Mouse (Mus musculus): ENCODE results near the gene Elavl4. TPM values are rescaled to one million over a fixed set of nuclear protein-coding genes. Genes with fewer than 3 reads are reported as not detected.

Gene Elavl4
- polyA plus RNA-seq, 1 experiment from 2014 or later, result 366 TPM

GRCm38 (mm10) chr4:110172028-110172427, 179.7 kb downstream of the Elavl4 start:
- H3K27me3 ChIP-seq (ENCODE audit: control insufficient read depth, insufficient read depth, low read length), result no peaks in the 10 kb centered on the region
- 92% methylated on average over 5 of the region's 5 CpGs for WGBS
- H3K4me2 ChIP-seq (ENCODE audit: low read length), result no peak overlapping the region
- no peaks in the 10 kb centered on the region for H3K4me1 ChIP-seq (ENCODE audit: control insufficient read depth, insufficient read depth, low read length)
- H3K27ac ChIP-seq (replicated peaks; ENCODE audit: low read depth, low read length), result no peak overlapping the region
- no peak overlapping the region for H3K9ac ChIP-seq (replicated peaks; ENCODE audit: low read length)
- DNase-seq, result no peak
- no peaks in the 10 kb centered on the region for H3K9me3 ChIP-seq (ENCODE audit: control insufficient read depth, low read length)
- no peaks in the 10 kb centered on the region for H3K36me3 ChIP-seq (ENCODE audit: control insufficient read depth, insufficient read depth, low read length)
- H3K4me3 ChIP-seq (replicated peaks; ENCODE audit: low read depth, low read length), result no peak overlapping the region
- no peak for ATAC-seq (ENCODE audit: low FRiP score, low TSS enrichment)

GRCm38 (mm10) chr4:110165217-110165616, 186.5 kb downstream of the Elavl4 start:
- Histone ChIP-seq H3K27me3 (ENCODE audit: control insufficient read depth, insufficient read depth, low read length) (no peaks in the 10 kb centered on the region), H3K9me3 (ENCODE audit: control insufficient read depth, low read length) (no peaks in the 10 kb centered on the region), H3K27ac (replicated peaks; ENCODE audit: low read depth, low read length) (no peak overlapping the region), H3K9ac (replicated peaks; ENCODE audit: low read length) (no peak overlapping the region), H3K36me3 (ENCODE audit: control insufficient read depth, insufficient read depth, low read length) (no peaks in the 10 kb centered on the region), H3K4me3 (replicated peaks; ENCODE audit: low read depth, low read length) (no peak overlapping the region), H3K4me2 (ENCODE audit: low read length) (no peak overlapping the region), H3K4me1 (ENCODE audit: control insufficient read depth, insufficient read depth, low read length) (no peaks in the 10 kb centered on the region)
- DNase-seq, result no peak
- ATAC-seq (ENCODE audit: low FRiP score, low TSS enrichment), result no peak
- 80% methylated on average over 5 of the region's 5 CpGs for WGBS

- Histone ChIP-seq H3K27ac (replicated peaks; ENCODE audit: low read depth, low read length) (no peak overlapping the region), H3K4me1 (ENCODE audit: control insufficient read depth, insufficient read depth, low read length) (no peaks in the 10 kb centered on the region), H3K9me3 (ENCODE audit: control insufficient read depth, low read length) (no peaks in the 10 kb centered on the region), H3K4me2 (ENCODE audit: low read length) (no peak overlapping the region), H3K9ac (replicated peaks; ENCODE audit: low read length) (no peak overlapping the region), H3K4me3 (replicated peaks; ENCODE audit: low read depth, low read length) (no peak overlapping the region), H3K36me3 (ENCODE audit: control insufficient read depth, insufficient read depth, low read length) (no peaks in the 10 kb centered on the region), H3K27me3 (ENCODE audit: control insufficient read depth, insufficient read depth, low read length) (no peaks in the 10 kb centered on the region)
- WGBS, result 86% methylated on average over 3 of the region's 3 CpGs
- DNase-seq, result no peak
- ATAC-seq (ENCODE audit: low FRiP score, low TSS enrichment), result no peak
Observed at GRCm38 (mm10) chr4:110161600-110161999, 190.1 kb downstream of the Elavl4 start.

- no peak overlapping the region for H3K4me2 ChIP-seq (ENCODE audit: low read length)
- H3K4me1 ChIP-seq (ENCODE audit: control insufficient read depth, insufficient read depth, low read length), result peaks cover 21% of the 10 kb centered on the region
- H3K9ac ChIP-seq (replicated peaks; ENCODE audit: low read length), result no peak overlapping the region
- H3K27ac ChIP-seq (replicated peaks; ENCODE audit: low read depth, low read length), result no peak overlapping the region
- DNase-seq (no peak), ATAC-seq (ENCODE audit: low FRiP score, low TSS enrichment) (no peak)
- no peaks in the 10 kb centered on the region for H3K9me3 ChIP-seq (ENCODE audit: control insufficient read depth, low read length)
- H3K4me3 ChIP-seq (replicated peaks; ENCODE audit: low read depth, low read length), result no peak overlapping the region
- no peaks in the 10 kb centered on the region for H3K36me3 ChIP-seq (ENCODE audit: control insufficient read depth, insufficient read depth, low read length)
- H3K27me3 ChIP-seq (ENCODE audit: control insufficient read depth, insufficient read depth, low read length), result no peaks in the 10 kb centered on the region
- 58% methylated on average over 3 of the region's 3 CpGs for WGBS
Observed at GRCm38 (mm10) chr4:110157515-110158159, 194.1 kb downstream of the Elavl4 start.

- H3K9me3 ChIP-seq (ENCODE audit: control insufficient read depth, low read length), result no peaks in the 10 kb centered on the region
- H3K9ac ChIP-seq (replicated peaks; ENCODE audit: low read length), result no peak overlapping the region
- no peak for DNase-seq
Observed at GRCm38 (mm10) chr4:110155954-110156353, 195.8 kb downstream of the Elavl4 start.

More at GRCm38 (mm10) chr4:110155954-110156353, 195.8 kb downstream of the Elavl4 start:
- Histone ChIP-seq H3K4me3 (replicated peaks; ENCODE audit: low read depth, low read length) (no peak overlapping the region), H3K36me3 (ENCODE audit: control insufficient read depth, insufficient read depth, low read length) (no peaks in the 10 kb centered on the region), H3K4me1 (ENCODE audit: control insufficient read depth, insufficient read depth, low read length) (peaks cover 30% of the 10 kb centered on the region), H3K27ac (replicated peaks; ENCODE audit: low read depth, low read length) (0 out of 2 replicates have a peak overlapping the region, but pooled peaks have one; percentile 20), H3K27me3 (ENCODE audit: control insufficient read depth, insufficient read depth, low read length) (no peaks in the 10 kb centered on the region), H3K4me2 (ENCODE audit: low read length) (no peak overlapping the region)
- 30% methylated on average over 2 of the region's 2 CpGs for WGBS
- ATAC-seq (ENCODE audit: low FRiP score, low TSS enrichment), result no peak

Other genes starting within 250 kb of the Elavl4 start
- gene Agbl4, start 45.8 kb upstream of the Elavl4 start, polyA plus RNA-seq (2014; fragmentation: Nextera tagmentation; extraction: Ambion mirVana), result 2.2 TPM in 2 replicates

Data from midbrain, embryonic 14.5 days (tissue).